Comparison of ENCODE assay signal across 8 mouse cellular contexts in the genomic region with DNA sequence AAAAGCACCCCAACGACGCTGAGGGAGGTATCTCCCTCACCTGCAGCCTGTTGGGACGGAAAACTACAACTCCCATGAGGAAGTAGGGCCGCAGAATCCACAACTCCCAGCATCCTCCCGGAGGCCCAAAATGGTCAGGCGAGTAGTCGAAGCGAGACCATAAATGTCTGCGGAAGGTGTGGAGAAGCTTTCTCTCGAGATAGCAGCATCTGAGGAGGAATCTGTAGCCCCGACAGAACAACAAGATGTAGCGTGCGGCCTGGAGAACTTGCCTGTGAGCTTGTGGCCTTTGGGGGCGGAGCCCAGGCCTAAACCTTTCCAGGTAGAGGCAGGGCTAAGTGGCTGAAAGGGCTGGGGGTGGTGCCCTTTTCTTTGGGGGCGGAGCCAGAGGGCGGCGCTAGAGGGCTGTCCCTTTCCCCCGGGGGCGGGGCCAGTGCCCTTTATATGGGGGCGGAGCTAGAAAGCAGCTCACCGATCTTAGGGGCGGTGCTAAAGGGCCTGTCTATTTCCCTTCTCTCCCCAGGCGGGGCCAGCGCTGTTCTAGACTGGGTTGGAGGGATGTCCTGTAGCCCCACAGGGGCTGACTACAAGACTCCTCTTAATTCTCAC. TPM values are rescaled to one million over a fixed set of nuclear protein-coding genes. Genes with fewer than 3 reads are reported as not detected.
A peak's percentile ranks its signal among the peaks of the same experiment; 100 is the strongest.
DNase-seq lines count a peak whose midpoint lies in the region; ATAC-seq lines count a peak whose summit lies in the region.

Setmar (plus strand) TSS at position 128 of the 609 bp plus-strand sequence.

- H3K27ac ChIP-seq in brown adipose tissue, adult 24 weeks (replicated peaks; ENCODE audit: low read depth, low read length) = peak within 1 kb of the TSS; percentile 88
- peak within 1 kb of the TSS; percentile 72 to 97 for H3K27ac ChIP-seq in heart, embryonic 14.5 days (replicated peaks in 1 of 2; ENCODE audit: control insufficient read depth in 1 of 2, insufficient read depth in 1 of 2, low read depth in 2 of 2, low read length in 2 of 2)
- H3K27ac ChIP-seq in liver, embryonic 13.5 days = peak within 1 kb of the TSS; percentile 44; the same call in 1 of the 2 replicates
- H3K27ac ChIP-seq in stomach, embryonic 16.5 days (ENCODE audit: low read length) = peak within 1 kb of the TSS; percentile 96

- under 1% methylated on average over 20 of the region's 24 CpGs for WGBS in heart, embryonic 14.5 days
- under 1% methylated on average over 23 of the region's 24 CpGs for whole genome bisulfite sequencing in liver, embryonic 13.5 days (ENCODE audit: insufficient replicate concordance)
- under 1% methylated on average over 24 of the region's 24 CpGs for WGBS in stomach, embryonic 16.5 days

- no peaks in the 10 kb centered on the region for H3K4me1 ChIP-seq in brown adipose tissue, adult 24 weeks (ENCODE audit: control insufficient read depth, insufficient read depth, insufficient read length, low read length)
- H3K4me1 ChIP-seq in heart, embryonic 14.5 days (ENCODE audit: control insufficient read depth in 2 of 2, insufficient read depth in 2 of 2, low read length in 2 of 2) = no peaks in the 10 kb centered on the region
- H3K4me1 ChIP-seq in liver, embryonic 13.5 days (replicated peaks) = peaks cover 12% of the 10 kb centered on the region
- 0 out of 2 replicates have a peak, but pooled peaks cover 2% of the 10 kb centered on the region for H3K4me1 ChIP-seq in stomach, embryonic 16.5 days (ENCODE audit: control insufficient read depth, insufficient read depth, low read length)

- H3K9me3 ChIP-seq in heart, embryonic 14.5 days (ENCODE audit: control insufficient read depth, low read length) = no peaks in the 10 kb centered on the region
- no peaks in the 10 kb centered on the region for H3K9me3 ChIP-seq in liver, embryonic 13.5 days (replicated peaks)
- no peaks in the 10 kb centered on the region for H3K9me3 ChIP-seq in stomach, embryonic 16.5 days (replicated peaks; ENCODE audit: control insufficient read depth, low read length)

- H3K9ac ChIP-seq in heart, embryonic 14.5 days (ENCODE audit: low read length) = peak within 1 kb of the TSS; percentile 63
- H3K9ac ChIP-seq in liver, embryonic 13.5 days = peak within 1 kb of the TSS; percentile 67
- H3K9ac ChIP-seq in stomach, embryonic 16.5 days (ENCODE audit: low read length) = peak within 1 kb of the TSS; percentile 90

- peak; percentile 96 for DNase-seq in CD4-positive, CD25-positive, alpha-beta regulatory T cell, adult 2 months (ENCODE audit: low read depth, low spot score)
- peak; percentile 85 for DNase-seq in fibroblast of lung, adult 2 months (ENCODE audit: low read depth)
- peak; percentile 96 for DNase-seq in kidney, postnatal 14 days
- DNase-seq in liver, embryonic 13.5 days = peak; percentile 92
- peak; percentile 97 for DNase-seq in neural tube, embryonic 10.5 days (ENCODE audit: extremely low spot score, low spot score)

- ATAC-seq in heart, embryonic 14.5 days (ENCODE audit: insufficient number of reproducible peaks, insufficient read depth, low FRiP score, low read depth) = peak; percentile 98
- ATAC-seq in liver, embryonic 13.5 days (ENCODE audit: low read depth) = peak; percentile 96
- peak; percentile 98 for ATAC-seq in stomach, embryonic 16.5 days (ENCODE audit: insufficient read depth, low FRiP score)

- peak within 1 kb of the TSS; percentile 81 for H3K4me3 ChIP-seq in brown adipose tissue, adult 24 weeks (ENCODE audit: insufficient read depth, low read depth, low read length)
- peak within 1 kb of the TSS; percentile 50 to 96 for H3K4me3 ChIP-seq in heart, embryonic 14.5 days (ENCODE audit: control insufficient read depth in 1 of 2, insufficient read depth in 1 of 2, low read depth in 1 of 2, low read length in 2 of 2)
- peak within 1 kb of the TSS; percentile 61 for H3K4me3 ChIP-seq in liver, embryonic 13.5 days (replicated peaks)
- H3K4me3 ChIP-seq in stomach, embryonic 16.5 days (replicated peaks; ENCODE audit: low read length) = peak within 1 kb of the TSS; percentile 73

- H3K4me2 ChIP-seq in heart, embryonic 14.5 days (ENCODE audit: low read length) = peak within 1 kb of the TSS; percentile 68
- H3K4me2 ChIP-seq in liver, embryonic 13.5 days = peak within 1 kb of the TSS; percentile 76
- H3K4me2 ChIP-seq in stomach, embryonic 16.5 days (ENCODE audit: low read depth, low read length) = peak within 1 kb of the TSS; percentile 64

- no peaks in the 10 kb centered on the region for H3K36me3 ChIP-seq in heart, embryonic 14.5 days (ENCODE audit: control insufficient read depth, insufficient read depth, low read length)
- H3K36me3 ChIP-seq in liver, embryonic 13.5 days = no peaks in the 10 kb centered on the region
- H3K36me3 ChIP-seq in stomach, embryonic 16.5 days (ENCODE audit: control insufficient read depth, insufficient read depth, low read length) = no peaks in the 10 kb centered on the region

- no peaks in the 10 kb centered on the region for H3K27me3 ChIP-seq in heart, embryonic 14.5 days (ENCODE audit: control insufficient read depth, insufficient read depth, low read length)
- no peaks in the 10 kb centered on the region for H3K27me3 ChIP-seq in liver, embryonic 13.5 days
- H3K27me3 ChIP-seq in stomach, embryonic 16.5 days (ENCODE audit: control insufficient read depth, insufficient read depth, low read length) = no peaks in the 10 kb centered on the region

RNA-seq across cellular contexts. Expression of gene Setmar, which starts in this region (rescaled TPM):
- 3.4 and 5.2 TPM in 2 replicates for polyA plus RNA-seq in brown adipose tissue, adult 24 weeks (2012; ENCODE audit: insufficient read depth, insufficient read length, missing spikeins)
- 4.1 and 5.1 TPM in 2 replicates for polyA plus RNA-seq in heart, embryonic 14.5 days (2014; fragmentation: Nextera tagmentation; extraction: Ambion mirVana)
- polyA plus RNA-seq in liver, embryonic 13.5 days (2015; fragmentation: Nextera tagmentation; extraction: Ambion mirVana) = 1.9 and 2.5 TPM in 2 replicates
- polyA plus RNA-seq in stomach, embryonic 16.5 days (2015; fragmentation: Nextera tagmentation; extraction: Ambion mirVana) = 7.0 and 7.1 TPM in 2 replicates

Comparison
In these comparisons a context has a peak if more than half of its experiments do, and no peak if none do; other contexts are left out.
1. Peak in every context shown above with its lines: DNase-seq, ATAC-seq, H3K4me3 ChIP-seq and H3K27ac ChIP-seq.
2. H3K27ac ChIP-seq: peak in every context shown above with its lines; median percentile 96 in stomach, embryonic 16.5 days; 88 in brown adipose tissue, adult 24 weeks; 84 in heart, embryonic 14.5 days; 44 in liver, embryonic 13.5 days.